Mouse (Mus musculus) layer of hippocampus, adult 8-10 months (tissue): ENCODE measurements around the gene Nrg3. TPM values are rescaled to one million over a fixed set of nuclear protein-coding genes. Genes with fewer than 3 reads are reported as not detected.
"Not testable (repeated sequence)": the region's sequence is repeated elsewhere in the genome, so short reads cannot be mapped to it uniquely, and the experiment has no call there.

Experiments
- DNase-seq, 2 experiments: peaks; one replicate each; pipeline ENCODE4 v3.0.0; 2022; ENCODE audit warnings: low spot score in 2 of 2
- total RNA-seq, 4 experiments: library from RNA; stranded (reverse); gene quantifications; 2 replicates each; pipeline ENCODE4 v1.2.4; 2022

Nrg3 gene
- total RNA-seq, 4 experiments from 2014 or later: 54.1 to 68.2 (median 60.5) TPM

- DNase-seq: no peak
These were observed 842.8 kb downstream of the Nrg3 start for GRCm38 (mm10) chr14:38630114-38630513.

- peak in 1 of 2 experiments; percentile 7 for DNase-seq
These were observed 843.2 kb downstream of the Nrg3 start for GRCm38 (mm10) chr14:38629671-38630070.

DNA sequence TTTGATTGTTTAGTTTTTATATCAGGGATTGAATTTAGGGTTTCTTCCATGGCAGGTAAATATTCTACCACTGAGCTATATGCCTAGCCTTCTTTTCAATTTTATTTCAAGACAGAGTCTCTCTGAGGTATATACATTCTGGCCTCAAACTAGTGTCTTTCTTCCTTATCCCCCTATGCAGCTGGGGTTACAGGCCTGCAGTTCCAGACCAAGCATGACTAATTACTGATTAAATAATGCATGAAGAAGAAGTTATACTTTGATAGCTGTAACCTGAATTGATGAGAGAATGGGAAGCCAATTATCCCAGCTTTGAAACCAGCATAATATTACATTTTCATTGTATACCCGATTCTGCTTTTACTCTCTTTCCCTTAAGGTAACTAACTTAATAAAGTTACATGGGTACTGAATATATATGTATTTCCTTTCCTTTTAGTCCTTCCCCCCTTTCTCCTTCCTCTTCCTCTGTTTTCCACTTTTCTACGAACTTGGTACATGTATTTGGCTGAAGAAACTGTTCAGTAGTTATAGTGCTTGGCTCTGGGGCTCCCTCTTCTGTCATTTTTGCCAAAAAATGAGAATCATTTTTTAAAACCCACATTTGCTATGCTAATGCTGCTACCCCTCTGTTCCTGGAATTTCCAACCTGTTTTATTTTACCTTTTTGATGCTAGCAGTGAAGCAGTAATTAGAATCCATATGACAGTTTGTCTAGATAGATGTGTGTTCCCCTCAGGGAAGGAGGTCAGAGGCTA, 843.8 kb downstream of the Nrg3 start:
- DNase-seq: no peak

DNA sequence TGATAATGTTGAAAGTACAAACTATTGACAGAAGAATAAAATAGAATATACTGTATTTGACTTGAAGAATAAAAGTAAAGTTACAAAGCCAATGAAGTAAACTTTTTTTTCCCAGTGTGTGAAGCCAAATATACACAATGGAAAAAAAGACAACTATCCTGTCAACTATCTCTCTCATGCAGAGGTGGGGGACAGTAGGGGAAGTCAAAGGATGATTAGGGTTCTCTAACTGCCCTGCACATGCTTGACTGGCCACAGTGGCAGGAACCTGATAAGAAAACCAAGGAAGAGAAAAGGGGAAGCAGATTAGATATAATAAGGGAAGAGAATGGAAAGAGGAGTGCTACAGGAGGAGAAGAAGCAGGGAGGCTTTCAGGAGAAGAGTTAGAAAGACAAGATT, 855.9 kb downstream of the Nrg3 start:
- DNase-seq: no peak

DNA sequence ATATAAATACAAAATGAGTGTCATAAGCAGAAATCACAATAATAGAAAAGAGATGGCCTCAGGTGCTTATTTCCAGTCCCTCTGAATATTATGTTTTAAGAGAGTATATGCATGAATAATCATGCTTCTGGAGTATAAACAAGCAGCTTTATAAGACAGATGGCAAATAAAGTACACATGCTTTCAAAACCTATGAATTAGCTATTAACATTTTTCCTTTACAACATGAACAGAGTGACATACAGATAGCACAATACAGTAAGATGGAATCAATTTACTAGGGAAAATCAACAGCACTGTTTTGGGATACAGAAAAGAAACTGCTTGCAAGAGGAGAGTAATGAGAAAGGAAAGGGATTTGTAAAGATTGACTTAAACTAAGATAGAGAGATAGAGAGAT, 875.2 kb downstream of the Nrg3 start:
- no peak for DNase-seq

DNA sequence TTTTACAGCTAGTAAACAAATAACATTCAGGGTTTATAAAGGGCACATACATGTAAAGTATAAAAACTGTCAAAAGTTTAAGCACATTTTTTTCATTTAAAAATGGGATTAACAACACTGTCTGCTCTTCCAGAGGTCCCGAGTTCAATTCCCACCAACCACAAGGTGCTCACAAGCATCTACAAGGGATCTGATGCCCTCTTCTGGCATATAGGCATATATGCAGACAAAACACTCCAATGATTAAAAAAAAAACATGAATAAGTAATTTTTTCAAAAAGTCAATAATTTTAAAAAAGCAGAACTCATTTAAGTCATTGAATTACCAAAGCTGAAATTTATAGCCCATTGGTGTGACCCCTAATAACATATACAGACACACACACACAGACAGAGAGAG, 878.6 kb downstream of the Nrg3 start:
- DNase-seq: no peak

DNA sequence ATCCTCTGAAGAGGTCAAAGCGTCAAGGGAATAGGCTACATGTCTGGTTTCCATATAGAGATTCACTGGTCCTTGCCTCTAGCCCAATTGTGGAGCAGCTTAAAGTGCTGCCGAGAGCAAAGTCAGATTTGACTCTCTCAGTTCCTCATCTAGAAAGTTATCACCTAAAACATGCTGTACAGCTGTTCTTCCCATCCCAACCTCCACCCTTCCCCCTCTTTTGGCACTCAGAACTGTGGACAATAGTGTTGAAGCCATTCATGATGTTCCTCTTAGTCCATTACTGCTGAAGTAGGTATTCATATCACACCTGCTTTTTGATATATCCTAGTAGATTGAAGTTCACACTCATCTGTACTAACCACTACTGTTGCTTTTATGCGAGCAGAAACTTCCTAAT, 896.1 kb downstream of the Nrg3 start:
- DNase-seq: no peak

DNA sequence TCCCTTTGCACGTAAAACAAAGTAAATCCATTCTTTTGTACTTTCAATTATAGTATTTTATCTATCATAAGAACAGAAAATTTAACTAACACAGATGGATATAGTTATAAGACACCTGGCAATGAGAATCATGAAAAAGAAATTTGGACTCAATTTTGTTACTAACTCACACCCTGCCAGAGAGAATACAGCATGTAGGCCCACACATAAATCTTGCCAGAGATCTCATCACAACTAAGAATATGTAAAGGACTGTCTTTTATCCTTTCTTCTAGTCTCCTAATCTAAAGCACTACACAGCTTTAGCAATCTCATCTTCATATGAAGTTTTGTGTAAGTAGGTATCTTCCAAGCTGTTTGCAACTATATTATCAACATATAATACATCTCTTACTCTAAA, 904.7 kb downstream of the Nrg3 start:
- no peak for DNase-seq

DNA sequence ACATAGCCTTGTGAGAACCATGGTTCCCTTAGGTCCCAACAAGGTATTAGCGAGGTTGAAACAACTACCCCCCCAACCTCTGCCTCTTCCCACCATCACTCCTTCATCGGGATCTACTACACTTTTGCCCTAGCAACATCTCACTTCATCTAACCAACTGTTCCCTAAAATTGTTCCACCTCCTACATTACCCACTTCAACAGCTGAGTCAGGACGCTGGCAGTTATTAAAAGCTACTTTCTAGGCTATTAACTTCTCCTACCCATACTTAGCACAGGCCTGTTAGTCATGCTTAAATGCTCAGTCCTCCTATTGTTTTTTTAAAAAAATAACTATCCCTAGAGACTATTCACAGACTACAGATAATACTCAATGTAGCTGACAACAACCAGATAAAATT, 906.7 kb downstream of the Nrg3 start:
- no peak for DNase-seq

DNA sequence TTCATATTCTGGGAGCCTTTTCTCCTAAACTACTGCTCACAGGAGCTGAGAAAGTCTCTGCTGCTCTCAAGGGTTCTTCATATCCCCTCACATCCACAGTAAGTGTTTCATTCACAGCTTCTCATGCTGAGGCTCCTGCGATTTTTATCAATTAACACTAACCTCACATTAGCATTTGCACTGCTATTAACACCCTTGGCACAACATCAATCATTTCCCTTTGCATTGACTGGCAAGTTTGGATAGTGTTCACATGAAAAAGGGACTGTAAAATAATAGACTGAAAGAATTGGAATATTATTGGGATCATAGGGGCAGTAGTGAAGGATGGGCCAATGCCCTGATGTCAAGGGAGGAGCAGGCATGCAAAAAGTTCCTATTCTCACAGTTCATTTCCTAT, 918.3 kb downstream of the Nrg3 start:
- no peak for DNase-seq

GRCm38 (mm10) chr14:38547257-38547656, 925.6 kb downstream of the Nrg3 start:
- DNase-seq: no peak

- DNase-seq: no peak
These were observed 937.7 kb downstream of the Nrg3 start for GRCm38 (mm10) chr14:38535181-38535580.

DNA sequence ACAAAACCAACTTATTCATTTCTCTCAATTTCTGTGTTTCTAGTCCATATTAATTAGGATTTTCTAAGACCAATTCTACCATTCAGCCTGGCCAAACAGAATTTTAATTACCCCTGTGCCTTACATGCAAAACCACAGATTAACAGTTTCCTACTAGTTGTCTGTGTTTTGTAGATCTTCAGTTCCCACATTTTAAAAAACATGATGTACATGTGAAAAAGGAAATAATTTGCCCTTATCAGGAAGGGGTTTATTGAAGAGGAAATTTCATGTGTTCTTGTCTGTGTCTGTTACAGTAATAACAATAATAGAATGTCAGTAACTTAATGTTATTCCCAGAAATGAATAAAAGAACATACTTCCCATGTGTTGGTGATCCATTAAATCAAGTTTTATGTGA, 939.4 kb downstream of the Nrg3 start:
- DNase-seq: no peak

- DNase-seq: no peak
These were observed 956.7 kb downstream of the Nrg3 start for GRCm38 (mm10) chr14:38516232-38516631.

GRCm38 (mm10) chr14:38509016-38509415, 963.9 kb downstream of the Nrg3 start:
- no peak for DNase-seq

GRCm38 (mm10) chr14:38494970-38495369, 977.9 kb downstream of the Nrg3 start:
- no peak for DNase-seq

DNA sequence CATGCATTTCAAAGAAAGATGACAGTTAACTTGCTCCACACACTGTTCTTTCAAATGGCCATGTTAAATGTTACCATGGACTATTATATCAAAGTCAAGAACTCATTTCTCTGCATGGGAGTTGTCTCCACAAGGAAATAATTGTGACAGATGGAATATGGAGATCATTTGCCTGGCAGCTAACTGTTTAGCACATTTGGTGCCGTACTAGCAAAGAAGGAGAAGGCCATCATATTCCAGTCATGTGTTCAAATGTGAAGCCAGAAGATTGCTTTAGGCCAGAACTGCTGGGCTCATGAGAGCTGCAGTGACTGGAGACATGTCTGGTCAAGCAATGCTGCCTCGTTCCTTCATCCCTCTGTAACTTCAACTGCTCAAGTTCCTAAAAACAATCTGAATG, 1025.8 kb downstream of the Nrg3 start:
- no peak for DNase-seq

GRCm38 (mm10) chr14:38444788-38445187, 1028.1 kb downstream of the Nrg3 start:
- DNase-seq: no peak

DNA sequence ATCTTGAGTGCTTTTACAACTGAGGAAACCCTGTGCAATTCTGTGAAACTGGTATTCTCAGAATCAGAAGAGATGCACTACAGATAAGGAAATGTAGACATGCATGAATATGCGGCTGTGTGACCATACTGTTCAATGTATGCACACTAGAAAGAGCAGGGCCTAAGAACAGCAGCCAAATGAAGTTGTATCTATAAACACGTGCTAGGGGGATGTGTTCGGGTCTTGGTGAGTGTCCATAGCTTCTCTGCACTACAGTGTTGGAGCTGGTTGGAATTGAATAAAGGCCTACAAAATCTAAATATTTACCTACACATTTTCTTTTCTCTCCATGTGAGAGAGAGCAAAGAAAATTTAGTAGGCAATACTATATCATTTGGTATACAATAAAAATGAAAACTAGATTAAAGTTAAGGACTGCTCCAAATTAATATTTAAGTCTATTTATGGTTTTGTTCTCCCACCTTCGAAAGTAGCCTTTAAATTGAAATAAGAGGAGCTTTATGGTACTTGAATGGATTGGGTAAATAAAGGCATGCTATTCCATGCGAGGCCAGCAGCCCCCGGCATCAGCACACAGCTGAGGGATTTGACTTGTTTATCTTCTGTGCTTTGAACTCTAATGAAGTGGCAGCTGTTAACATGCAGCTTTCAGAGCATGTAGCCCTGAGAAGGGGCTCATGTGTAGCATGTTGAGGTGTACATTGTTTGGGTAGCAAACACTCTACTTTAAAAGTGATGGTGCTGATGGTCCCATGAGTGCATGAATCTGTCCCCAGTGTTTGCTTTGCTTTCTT, 1038.9 kb downstream of the Nrg3 start:
- DNase-seq: no peak

GRCm38 (mm10) chr14:38374660-38375059, 1098.2 kb downstream of the Nrg3 start:
- DNase-seq: no peak

GRCm38 (mm10) chr14:38340967-38341366, 1131.9 kb downstream of the Nrg3 start:
- no peak for DNase-seq

DNA sequence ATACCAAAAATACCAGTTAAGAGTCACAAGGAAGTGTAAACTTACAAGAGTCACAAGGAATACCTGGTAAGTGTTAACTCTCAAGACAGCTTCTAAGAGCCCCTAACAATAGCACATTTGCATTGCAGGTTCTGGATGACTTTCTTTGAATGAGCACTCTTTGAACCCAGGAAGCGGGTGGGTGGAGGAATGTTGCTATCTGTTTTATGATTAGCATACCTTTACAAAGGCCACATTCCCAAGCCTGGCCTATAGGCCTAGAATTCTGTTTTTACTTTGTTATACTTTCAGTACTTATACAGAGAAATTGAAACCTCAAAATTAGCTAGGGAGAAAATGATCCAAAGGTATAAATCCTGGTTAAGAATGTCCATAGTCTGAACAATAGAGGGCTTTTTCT, 1150.0 kb downstream of the Nrg3 start:
- not testable (repeated sequence) for DNase-seq
